Comparison of ENCODE assay signal across 26 mouse cellular contexts in genomic region chr3:30294433-30294832, GRCm38 (mm10).
DNase-seq lines count a peak whose midpoint lies in the region; ATAC-seq and TF ChIP-seq lines count a peak whose summit lies in the region.
"Had no signal": no experiment of that assay in that cellular context is flagged by ENCODE, and none has a peak within 500 bp of the region (broad histone marks: within the 10 kb centered on the region; RNA-seq: fewer than 3 reads in every experiment).

No protein-coding gene starts in this region.

- no peak overlapping the region for H3K4me2 ChIP-seq in forebrain, embryonic 16.5 days (ENCODE audit: low read length)
- H3K4me2 ChIP-seq: heart, embryonic 12.5 days; heart, embryonic 15.5 days; hindbrain, embryonic 13.5 days; intestine, embryonic 15.5 days had no signal

- no peak for TF ChIP-seq POLR2A in brain, embryonic 14.5 days (IDR thresholded peaks at IDR 0.05; ENCODE audit: borderline replicate concordance, extremely low read depth, insufficient read depth, insufficient read length, poor library complexity, severe bottlenecking)

- H3K27me3 ChIP-seq in forebrain, embryonic 16.5 days (replicated peaks; ENCODE audit: control insufficient read depth, insufficient read depth, low read length) = no peaks in the 10 kb centered on the region
- H3K27me3 ChIP-seq in forebrain, embryonic 10.5 days (ENCODE audit: poor library complexity, severe bottlenecking) = no peaks in the 10 kb centered on the region
- peaks cover 3% of the 10 kb centered on the region for H3K27me3 ChIP-seq in C2C12 (ENCODE audit: control insufficient read depth, insufficient read depth, insufficient read length)
- H3K27me3 ChIP-seq: CH12.LX; heart, embryonic 12.5 days; heart, embryonic 15.5 days; intestine, embryonic 15.5 days had no signal

- no peaks in the 10 kb centered on the region for H3K9me3 ChIP-seq in forebrain, embryonic 16.5 days (ENCODE audit: control insufficient read depth, low read length)
- H3K9me3 ChIP-seq in forebrain, embryonic 10.5 days = no peaks in the 10 kb centered on the region
- H3K9me3 ChIP-seq: G1E; heart, embryonic 12.5 days; heart, embryonic 15.5 days; hindbrain, embryonic 10.5 days; hindbrain, embryonic 13.5 days; intestine, embryonic 15.5 days had no signal

- 75% methylated on average over 5 of the region's 5 CpGs for WGBS in forebrain, embryonic 16.5 days
- WGBS in forebrain, embryonic 10.5 days = 92% methylated on average over 5 of the region's 5 CpGs

- H3K79me3 ChIP-seq in C2C12 (ENCODE audit: low read depth) = no peaks in the 10 kb centered on the region

- no peak overlapping the region for H3ac ChIP-seq in C2C12 (ENCODE audit: control insufficient read depth, insufficient read length, low read depth)

- no peaks in the 10 kb centered on the region for H3K36me3 ChIP-seq in forebrain, embryonic 16.5 days (ENCODE audit: control insufficient read depth, insufficient read depth)
- H3K36me3 ChIP-seq in forebrain, embryonic 10.5 days (replicated peaks) = no peaks in the 10 kb centered on the region
- no peaks in the 10 kb centered on the region for H3K36me3 ChIP-seq in C2C12 (ENCODE audit: control insufficient read depth, insufficient read depth)
- H3K36me3 ChIP-seq: G1E; heart, embryonic 12.5 days; heart, embryonic 15.5 days; hindbrain, embryonic 10.5 days; hindbrain, embryonic 13.5 days; intestine, embryonic 15.5 days had no signal

- H3K4me1 ChIP-seq in forebrain, embryonic 16.5 days (replicated peaks; ENCODE audit: control insufficient read depth, insufficient read depth, low read length) = no peaks in the 10 kb centered on the region
- peaks cover 11% of the 10 kb centered on the region for H3K4me1 ChIP-seq in forebrain, embryonic 10.5 days
- H3K4me1 ChIP-seq: heart, embryonic 12.5 days; heart, embryonic 15.5 days; intestine, embryonic 15.5 days had no signal

- no peak overlapping the region for H3K4me3 ChIP-seq in forebrain, embryonic 16.5 days (replicated peaks; ENCODE audit: low read length)
- H3K4me3 ChIP-seq in forebrain, embryonic 10.5 days = no peak overlapping the region
- no peak overlapping the region for H3K4me3 ChIP-seq in C2C12 (ENCODE audit: insufficient read depth, poor library complexity, severe bottlenecking)
- H3K4me3 ChIP-seq: heart, embryonic 12.5 days; heart, embryonic 15.5 days; hindbrain, embryonic 10.5 days; hindbrain, embryonic 13.5 days; intestine, embryonic 15.5 days had no signal

- H3K79me2 ChIP-seq in C2C12 (ENCODE audit: control insufficient read depth, insufficient read depth) = no peaks in the 10 kb centered on the region

- no peak overlapping the region for H3K9ac ChIP-seq in forebrain, embryonic 16.5 days (replicated peaks; ENCODE audit: low read depth, low read length)
- H3K9ac ChIP-seq: heart, embryonic 12.5 days; heart, embryonic 15.5 days; hindbrain, embryonic 13.5 days; intestine, embryonic 15.5 days had no signal

- TF ChIP-seq CTCF in C2C12 (IDR thresholded peaks at IDR 0.05; ENCODE audit: control insufficient read depth, insufficient read depth, insufficient read length) = no peak
- TF ChIP-seq CTCF in brain, embryonic 14.5 days (IDR thresholded peaks at IDR 0.05; ENCODE audit: borderline replicate concordance, extremely low read depth, insufficient read depth, insufficient read length) = no peak

- ATAC-seq in forebrain, embryonic 16.5 days = peak; percentile 49; the same call in 1 of the 2 replicates
- ATAC-seq: hindbrain, embryonic 16.5 days; intestine, embryonic 15.5 days; Patski had no signal

- no peak overlapping the region for H3K27ac ChIP-seq in forebrain, embryonic 16.5 days (ENCODE audit: low read length)
- H3K27ac ChIP-seq in forebrain, embryonic 10.5 days = no peak overlapping the region
- H3K27ac ChIP-seq: heart, embryonic 15.5 days; hindbrain, embryonic 10.5 days; hindbrain, embryonic 13.5 days; intestine, embryonic 15.5 days had no signal

- no peak for DNase-seq in forebrain, embryonic 10.5 days (ENCODE audit: extremely low spot score, low spot score)
- DNase-seq in layer of hippocampus, adult 18-20 months (ENCODE audit: low spot score in 2 of 2) = peak; percentile 1 to 38
- no peak for DNase-seq in layer of hippocampus, adult 9-10 months (ENCODE audit: low spot score)
- peak; percentile 42 for DNase-seq in brain, embryonic 14.5 days (ENCODE audit: low read depth)
- no peak for DNase-seq in testis, postnatal 10 days (ENCODE audit: low spot score)
- DNase-seq in cerebellum, adult 8-10 months = no peak
- DNase-seq: adrenal gland, postnatal 10 days; adrenal gland, postnatal 36 days; cerebellum, adult 11-12 months; cerebellum, adult 9-10 months; cerebellum, postnatal 14 days; gastrocnemius, postnatal 25 days; heart, adult 18-20 months; heart, postnatal 10 days; heart, postnatal 36 days had no signal

TF ChIP-seq in C2C12, 6 proteins besides CTCF, POLR2A, EP300 and RAD21:
- no peak for TF ChIP-seq MYOG (IDR thresholded peaks at IDR 0.05; ENCODE audit: control insufficient read depth, extremely low read depth, insufficient read length)
- peak; percentile 55 for TF ChIP-seq CEBPB (IDR thresholded peaks at IDR 0.05; ENCODE audit: low read depth)
- TF ChIP-seq MAX (IDR thresholded peaks at IDR 0.05) = no peak
- no peak for TF ChIP-seq FOSL1 (IDR thresholded peaks at IDR 0.05; ENCODE audit: insufficient read depth, low read length, poor library complexity, severe bottlenecking)
- TF ChIP-seq MYOD1 (IDR thresholded peaks at IDR 0.05; ENCODE audit: control insufficient read depth, insufficient read length, low read depth) = no peak
- TF ChIP-seq USF1 (IDR thresholded peaks at IDR 0.05; ENCODE audit: low read depth) = no peak

Comparison
In these comparisons a context has a peak if more than half of its experiments do, and no peak if none do; other contexts are left out.
1. DNase-seq: peak in layer of hippocampus, adult 18-20 months (2 of 2) and brain, embryonic 14.5 days (single experiment); none in forebrain, embryonic 10.5 days (single experiment), layer of hippocampus, adult 9-10 months (single experiment), testis, postnatal 10 days (single experiment) and cerebellum, adult 8-10 months (single experiment).